7 mouse cellular contexts compared by ENCODE assay signal in the genomic region with DNA sequence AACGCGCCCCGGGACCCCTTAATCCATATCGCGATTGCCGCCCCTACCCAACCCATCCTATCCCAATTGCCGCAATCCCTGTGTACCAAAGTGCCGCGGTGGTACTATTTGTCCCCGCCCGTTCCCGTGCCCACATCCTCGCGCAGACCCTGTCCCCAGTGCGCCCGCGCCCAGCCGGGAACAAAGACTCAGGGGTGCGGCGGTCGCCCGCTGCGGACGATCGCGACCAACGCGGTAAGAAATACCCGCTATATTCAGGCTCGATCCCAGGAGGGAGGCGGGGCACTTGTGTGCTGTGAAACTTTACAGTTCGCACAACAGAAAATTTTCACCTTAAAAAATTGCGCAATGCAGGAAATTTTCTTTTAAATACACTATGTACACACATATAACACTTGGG. TPM values are rescaled to one million over a fixed set of nuclear protein-coding genes. Genes with fewer than 3 reads are reported as not detected.
DNase-seq lines count a peak whose midpoint lies in the region; ATAC-seq and TF ChIP-seq lines count a peak whose summit lies in the region.

No protein-coding gene starts in this region.

- H3K4me1 ChIP-seq in lung, adult 2 months (ENCODE audit: control insufficient read depth, insufficient read depth, low read length): peaks cover 10% of the 10 kb centered on the region
- peaks cover 31% of the 10 kb centered on the region for H3K4me1 ChIP-seq in embryonic facial prominence, embryonic 14.5 days (ENCODE audit: control insufficient read depth, insufficient read depth, low read length)
- peaks cover 81% of the 10 kb centered on the region for H3K4me1 ChIP-seq in limb, embryonic 10.5 days
- peaks cover 20% of the 10 kb centered on the region for H3K4me1 ChIP-seq in olfactory bulb, adult 2 months (ENCODE audit: control insufficient read depth, insufficient read depth, low read length)

- H3K9ac ChIP-seq in embryonic facial prominence, embryonic 14.5 days (ENCODE audit: low read depth, low read length): peak overlapping the region; percentile 72

- peak overlapping the region; percentile 68 for H3K4me2 ChIP-seq in embryonic facial prominence, embryonic 14.5 days (ENCODE audit: low read depth, low read length)

- peak overlapping the region; percentile 65 for H3K27ac ChIP-seq in embryonic facial prominence, embryonic 14.5 days (replicated peaks; ENCODE audit: low read depth, low read length)
- H3K27ac ChIP-seq in limb, embryonic 10.5 days: peak overlapping the region; percentile 92
- 0 out of 2 replicates have a peak overlapping the region, but pooled peaks have one; percentile 3 for H3K27ac ChIP-seq in olfactory bulb, adult 2 months (ENCODE audit: insufficient read depth, low read depth, low read length)

- H3K4me3 ChIP-seq in lung, adult 2 months (replicated peaks; ENCODE audit: extremely low read depth, low read depth, low read length): peak overlapping the region; percentile 30
- H3K4me3 ChIP-seq in embryonic facial prominence, embryonic 14.5 days (ENCODE audit: low read depth, low read length): peak overlapping the region; percentile 52
- H3K4me3 ChIP-seq in limb, embryonic 10.5 days: peak overlapping the region; percentile 67
- peak overlapping the region; percentile 61 for H3K4me3 ChIP-seq in olfactory bulb, adult 2 months (ENCODE audit: insufficient read depth, low read depth, low read length)

- DNase-seq in lung, adult 2 months: no peak
- DNase-seq in lung, postnatal 25 days (ENCODE audit: low spot score): no peak
- no peak for DNase-seq in embryonic facial prominence, embryonic 14.5 days (ENCODE audit: low spot score)
- DNase-seq in limb, embryonic 10.5 days (ENCODE audit: low spot score): no peak
- no peak for DNase-seq in Muller cell, postnatal 12 days (ENCODE audit: inconsistent ontology term)

- WGBS in lung, adult 2 months: 51% methylated on average over 33 of the region's 33 CpGs
- WGBS in embryonic facial prominence, embryonic 14.5 days: 56% methylated on average over 32 of the region's 33 CpGs
- WGBS in limb, embryonic 10.5 days: 45% methylated on average over 33 of the region's 33 CpGs
- 49% methylated on average over 33 of the region's 33 CpGs for whole genome bisulfite sequencing in olfactory bulb, adult 2 months

- H3K36me3 ChIP-seq in embryonic facial prominence, embryonic 14.5 days (ENCODE audit: control insufficient read depth, insufficient read depth, low read length): peaks cover 79% of the 10 kb centered on the region
- peaks cover 90% of the 10 kb centered on the region for H3K36me3 ChIP-seq in limb, embryonic 10.5 days

- no peaks in the 10 kb centered on the region for H3K27me3 ChIP-seq in embryonic facial prominence, embryonic 14.5 days (replicated peaks; ENCODE audit: control insufficient read depth, insufficient read depth, low read length)
- no peaks in the 10 kb centered on the region for H3K27me3 ChIP-seq in limb, embryonic 10.5 days (ENCODE audit: low read depth, poor library complexity, severe bottlenecking)

- TF ChIP-seq POLR2A in lung, adult 2 months (IDR thresholded peaks at IDR 0.05; ENCODE audit: borderline replicate concordance, extremely low read depth, low read depth, low read length): no peak
- no peak for TF ChIP-seq POLR2A in olfactory bulb, adult 2 months (IDR thresholded peaks at IDR 0.05; ENCODE audit: insufficient read depth, low read depth, low read length)

- ATAC-seq in embryonic facial prominence, embryonic 14.5 days (ENCODE audit: low read depth): no peak
- ATAC-seq in megakaryocyte progenitor cell, adult 5-6 weeks (replicated peaks; ENCODE audit: poor library complexity): no peak

- TF ChIP-seq CTCF in lung, adult 2 months (IDR thresholded peaks at IDR 0.05; ENCODE audit: insufficient read depth, low read length): no peak
- TF ChIP-seq CTCF in olfactory bulb, adult 2 months (IDR thresholded peaks at IDR 0.05; ENCODE audit: insufficient read depth, low read depth, low read length): no peak

- H3K9me3 ChIP-seq in embryonic facial prominence, embryonic 14.5 days (ENCODE audit: control insufficient read depth, low read length): peaks cover 68% of the 10 kb centered on the region
- peaks cover 34% of the 10 kb centered on the region for H3K9me3 ChIP-seq in limb, embryonic 10.5 days (replicated peaks)

RNA-seq across cellular contexts. Expression of a gene that starts 0.4 kb away (rescaled TPM):
- 25.3 and 56.8 TPM in 2 replicates for polyA plus RNA-seq in lung, adult 2 months (2012; rRNA removed)
- 348 and 416 TPM in 2 replicates for polyA plus RNA-seq in embryonic facial prominence, embryonic 14.5 days (2014; fragmentation: Nextera tagmentation; extraction: Ambion mirVana)
- 2,112 and 2,427 TPM in 2 replicates for polyA plus RNA-seq in limb, embryonic 10.5 days (2016; fragmentation: Nextera tagmentation; extraction: Ambion mirVana)
- not detected in 2 replicates for polyA plus RNA-seq in olfactory bulb, adult 2 months (2012; ENCODE audit: insufficient read depth, insufficient read length, low replicate concordance, missing spikeins)
- total RNA-seq in megakaryocyte progenitor cell, adult 5-6 weeks (2015): 0.24 TPM in 1 of 2 replicates, not detected in the other
- not detected in 2 replicates for total RNA-seq in megakaryocyte progenitor cell, adult 5-6 weeks (2017)

RNA-seq across cellular contexts. Expression of a gene that starts 10.8 kb away (rescaled TPM):
- polyA plus RNA-seq in lung, adult 2 months (2012; rRNA removed): 41.3 and 49.3 TPM in 2 replicates
- 64.6 and 66.7 TPM in 2 replicates for polyA plus RNA-seq in embryonic facial prominence, embryonic 14.5 days (2014; fragmentation: Nextera tagmentation; extraction: Ambion mirVana)
- polyA plus RNA-seq in limb, embryonic 10.5 days (2016; fragmentation: Nextera tagmentation; extraction: Ambion mirVana): 58.0 and 66.9 TPM in 2 replicates
- polyA plus RNA-seq in olfactory bulb, adult 2 months (2012; ENCODE audit: insufficient read depth, insufficient read length, low replicate concordance, missing spikeins): not detected in 2 replicates
- total RNA-seq in megakaryocyte progenitor cell, adult 5-6 weeks (2015): 12.8 and 16.0 TPM in 2 replicates
- 5.1 and 8.6 TPM in 2 replicates for total RNA-seq in megakaryocyte progenitor cell, adult 5-6 weeks (2017)

Comparison
In these comparisons a context has a peak if more than half of its experiments do, and no peak if none do; other contexts are left out.
1. H3K27ac ChIP-seq: peak in every context shown above with its lines; median percentile 92 in limb, embryonic 10.5 days; 65 in embryonic facial prominence, embryonic 14.5 days; 3 in olfactory bulb, adult 2 months.
2. RNA of a gene that starts 0.4 kb away (polyA plus RNA-seq): 2,112 to 2,427 TPM in limb, embryonic 10.5 days, 348 to 416 TPM in embryonic facial prominence, embryonic 14.5 days and 25.3 to 56.8 TPM in lung, adult 2 months; not detected in olfactory bulb, adult 2 months; every median in the first group is over 10 times any median in the second.
3. Peak in every context shown above with its lines, with median percentiles within 50 percentile points of each other: H3K4me3 ChIP-seq.